Mouse (Mus musculus): ENCODE measurements around the gene Sprr2d. TPM values are rescaled to one million over a fixed set of nuclear protein-coding genes. Genes with fewer than 3 reads are reported as not detected.

The Sprr2d gene
- not detected in 2 replicates for polyA plus RNA-seq (2015; fragmentation: Nextera tagmentation; extraction: Ambion mirVana)

DNA sequence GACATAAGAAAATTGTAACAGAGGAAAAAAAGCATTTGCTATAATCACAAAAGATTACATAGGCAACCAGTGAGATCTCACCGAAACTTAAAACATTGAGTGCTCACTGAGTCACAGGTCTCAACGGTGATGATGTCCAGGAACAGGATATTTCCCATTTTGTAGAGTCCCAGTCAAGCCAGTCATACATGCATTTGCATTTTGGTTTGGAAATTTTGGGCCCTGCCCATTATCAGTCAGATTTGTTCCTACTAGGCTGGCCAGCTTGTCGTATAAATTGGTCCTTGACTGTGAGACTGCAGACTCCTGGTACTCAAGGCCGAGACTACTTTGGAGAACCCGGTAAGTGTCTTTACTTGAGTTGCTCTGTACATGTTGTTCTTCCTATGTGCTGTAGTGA, at the start of gene Sprr2d:
TSS of gene Sprr2d (plus strand) at position 301 of the 400 bp plus-strand sequence.
- H3K9me3 ChIP-seq (replicated peaks; ENCODE audit: low read length): no peaks in the 10 kb centered on the region
- H3K27ac ChIP-seq: no peak within 1 kb of the TSS
- H3K27me3 ChIP-seq (ENCODE audit: insufficient read depth, low read length): no peaks in the 10 kb centered on the region
- no peak for ATAC-seq (replicated peaks; ENCODE audit: low FRiP score, low read depth)
- no peaks in the 10 kb centered on the region for H3K36me3 ChIP-seq (ENCODE audit: insufficient read depth, low read length)
- no peak for TF ChIP-seq CTCF (IDR thresholded peaks at IDR 0.05; ENCODE audit: low read depth)
- no peak within 1 kb of the TSS for H3K4me3 ChIP-seq (replicated peaks; ENCODE audit: low read depth, low read length)
- WGBS: 95% methylated on average over 5 of the region's 5 CpGs
- no peak within 1 kb of the TSS for H3K9ac ChIP-seq (ENCODE audit: low read depth, low read length)
- H3K4me1 ChIP-seq (replicated peaks; ENCODE audit: insufficient read depth, low read length): no peaks in the 10 kb centered on the region
- no peak for DNase-seq (ENCODE audit: low spot score)
- H3K4me2 ChIP-seq (ENCODE audit: low read length): no peak within 1 kb of the TSS

DNA sequence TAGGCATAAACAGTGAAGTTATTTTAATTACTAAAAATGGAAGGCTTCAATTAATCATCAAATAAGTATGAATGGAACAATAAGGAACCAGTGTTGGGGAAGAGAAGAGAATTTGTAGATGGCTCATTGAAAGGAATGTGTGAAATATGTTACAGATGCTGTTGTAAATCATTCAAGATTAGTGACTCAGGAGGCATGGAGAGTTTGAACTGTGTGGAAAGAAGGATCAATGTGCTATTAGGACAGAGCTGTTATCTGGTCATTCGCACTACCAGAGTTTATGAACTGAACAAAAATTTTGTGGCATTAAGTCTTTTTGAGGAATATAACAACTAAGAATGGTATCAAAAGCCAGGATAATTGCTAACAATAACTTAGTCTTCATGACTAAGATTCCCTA, 31.5 kb upstream of the Sprr2d start:
- H3K4me3 ChIP-seq (replicated peaks; ENCODE audit: low read depth, low read length): no peak overlapping the region
- no peaks in the 10 kb centered on the region for H3K9me3 ChIP-seq (replicated peaks; ENCODE audit: low read length)
- H3K9ac ChIP-seq (ENCODE audit: low read depth, low read length): no peak overlapping the region
- no peak overlapping the region for H3K27ac ChIP-seq
- DNase-seq (ENCODE audit: low spot score) (no peak), ATAC-seq (replicated peaks; ENCODE audit: low FRiP score, low read depth) (no peak)
- WGBS: 89% methylated on average over 1 of the region's 1 CpGs
- H3K36me3 ChIP-seq (ENCODE audit: insufficient read depth, low read length): no peaks in the 10 kb centered on the region
- H3K27me3 ChIP-seq (ENCODE audit: insufficient read depth, low read length): no peaks in the 10 kb centered on the region
- H3K4me1 ChIP-seq (replicated peaks; ENCODE audit: insufficient read depth, low read length): no peaks in the 10 kb centered on the region
- no peak overlapping the region for H3K4me2 ChIP-seq (ENCODE audit: low read length)
- no peak for TF ChIP-seq CTCF (IDR thresholded peaks at IDR 0.05; ENCODE audit: low read depth)

DNA sequence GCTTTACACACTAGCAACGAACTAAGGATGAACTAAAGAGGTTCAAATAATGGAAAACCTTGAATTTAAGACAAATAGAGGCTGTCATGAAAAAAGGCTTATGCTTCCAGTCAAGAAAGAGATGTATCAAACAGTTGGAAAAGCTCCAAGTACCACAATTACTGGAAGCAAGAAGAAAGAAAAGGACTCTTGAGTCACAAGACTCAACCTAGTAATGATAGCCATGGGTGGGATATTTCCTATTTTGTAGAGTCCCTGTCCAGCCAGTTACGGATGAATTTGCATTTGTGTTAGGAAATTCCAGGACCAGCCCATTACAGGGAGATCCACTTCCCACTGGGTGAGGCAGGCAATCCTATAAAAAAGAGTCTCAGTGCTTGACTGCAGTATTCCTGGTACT, 22.6 kb upstream of the Sprr2d start, which contains the start of gene Sprr2b:
TSS of gene Sprr2b (plus strand) at position 301 of the 400 bp plus-strand sequence.
- 79% methylated on average over 2 of the region's 2 CpGs for WGBS
- H3K27ac ChIP-seq: no peak within 1 kb of the TSS
- H3K36me3 ChIP-seq (ENCODE audit: insufficient read depth, low read length): no peaks in the 10 kb centered on the region
- no peaks in the 10 kb centered on the region for H3K27me3 ChIP-seq (ENCODE audit: insufficient read depth, low read length)
- no peak for TF ChIP-seq CTCF (IDR thresholded peaks at IDR 0.05; ENCODE audit: low read depth)
- DNase-seq (ENCODE audit: low spot score) (no peak), ATAC-seq (replicated peaks; ENCODE audit: low FRiP score, low read depth) (no peak)
- H3K4me3 ChIP-seq (replicated peaks; ENCODE audit: low read depth, low read length): no peak within 1 kb of the TSS
- H3K4me1 ChIP-seq (replicated peaks; ENCODE audit: insufficient read depth, low read length): no peaks in the 10 kb centered on the region
- no peaks in the 10 kb centered on the region for H3K9me3 ChIP-seq (replicated peaks; ENCODE audit: low read length)
- no peak within 1 kb of the TSS for H3K9ac ChIP-seq (ENCODE audit: low read depth, low read length)
- no peak within 1 kb of the TSS for H3K4me2 ChIP-seq (ENCODE audit: low read length)

DNA sequence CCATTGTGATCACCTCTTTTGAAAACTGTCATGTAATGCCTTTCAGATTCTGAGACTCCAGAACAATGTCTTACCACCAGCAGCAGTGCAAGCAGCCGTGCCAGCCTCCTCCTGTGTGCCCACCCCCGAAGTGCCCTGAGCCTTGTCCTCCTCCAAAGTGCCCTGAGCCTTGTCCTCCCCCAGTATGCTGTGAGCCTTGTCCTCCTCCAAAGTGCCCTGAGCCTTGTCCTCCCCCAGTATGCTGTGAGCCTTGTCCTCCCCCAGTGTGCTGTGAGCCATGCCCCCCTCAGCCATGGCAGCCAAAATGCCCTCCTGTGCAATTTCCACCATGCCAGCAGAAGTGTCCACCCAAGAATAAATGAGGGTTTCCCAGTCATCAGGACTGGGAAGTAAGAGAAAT, 21.6 kb upstream of the Sprr2d start:
- Histone ChIP-seq H3K4me3 (replicated peaks; ENCODE audit: low read depth, low read length) (no peak overlapping the region), H3K36me3 (ENCODE audit: insufficient read depth, low read length) (no peaks in the 10 kb centered on the region), H3K4me2 (ENCODE audit: low read length) (no peak overlapping the region), H3K4me1 (replicated peaks; ENCODE audit: insufficient read depth, low read length) (no peaks in the 10 kb centered on the region), H3K27ac (no peak overlapping the region), H3K27me3 (ENCODE audit: insufficient read depth, low read length) (no peaks in the 10 kb centered on the region), H3K9ac (ENCODE audit: low read depth, low read length) (no peak overlapping the region), H3K9me3 (replicated peaks; ENCODE audit: low read length) (no peaks in the 10 kb centered on the region)
- 46% methylated on average over 2 of the region's 2 CpGs for WGBS
- ATAC-seq (replicated peaks; ENCODE audit: low FRiP score, low read depth) (peak; percentile 87), DNase-seq (ENCODE audit: low spot score) (peak; percentile 51)
- TF ChIP-seq CTCF (IDR thresholded peaks at IDR 0.05; ENCODE audit: low read depth): no peak

DNA sequence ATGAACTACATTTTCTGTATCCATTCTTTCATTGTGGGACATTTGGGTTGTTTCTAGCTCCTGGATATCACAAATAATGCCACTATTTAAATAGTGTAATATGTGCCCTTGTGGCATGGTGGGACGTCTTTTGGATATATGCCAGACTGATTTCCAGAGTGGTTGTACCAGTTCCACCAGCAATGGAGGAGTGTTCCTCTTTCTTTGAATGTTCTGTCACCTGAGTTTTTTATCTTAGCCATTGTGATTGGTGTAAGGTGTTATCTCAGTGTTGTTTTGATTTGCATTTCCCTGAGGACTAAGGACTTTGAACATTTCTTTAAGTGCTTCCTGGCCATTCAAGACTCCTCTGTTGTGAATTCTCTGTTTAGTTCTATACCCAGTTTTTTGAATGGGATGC, 2.7 kb upstream of the Sprr2d start:
- ATAC-seq (replicated peaks; ENCODE audit: low FRiP score, low read depth): no peak
- Histone ChIP-seq H3K36me3 (ENCODE audit: insufficient read depth, low read length) (no peaks in the 10 kb centered on the region), H3K9ac (ENCODE audit: low read depth, low read length) (no peak overlapping the region), H3K27me3 (ENCODE audit: insufficient read depth, low read length) (no peaks in the 10 kb centered on the region), H3K4me3 (replicated peaks; ENCODE audit: low read depth, low read length) (no peak overlapping the region), H3K9me3 (replicated peaks; ENCODE audit: low read length) (no peaks in the 10 kb centered on the region), H3K27ac (no peak overlapping the region), H3K4me2 (ENCODE audit: low read length) (no peak overlapping the region), H3K4me1 (replicated peaks; ENCODE audit: insufficient read depth, low read length) (no peaks in the 10 kb centered on the region)
- TF ChIP-seq CTCF (IDR thresholded peaks at IDR 0.05; ENCODE audit: low read depth): no peak
- 65% methylated on average over 1 of the region's 1 CpGs for WGBS
- DNase-seq (ENCODE audit: low spot score): no peak

DNA sequence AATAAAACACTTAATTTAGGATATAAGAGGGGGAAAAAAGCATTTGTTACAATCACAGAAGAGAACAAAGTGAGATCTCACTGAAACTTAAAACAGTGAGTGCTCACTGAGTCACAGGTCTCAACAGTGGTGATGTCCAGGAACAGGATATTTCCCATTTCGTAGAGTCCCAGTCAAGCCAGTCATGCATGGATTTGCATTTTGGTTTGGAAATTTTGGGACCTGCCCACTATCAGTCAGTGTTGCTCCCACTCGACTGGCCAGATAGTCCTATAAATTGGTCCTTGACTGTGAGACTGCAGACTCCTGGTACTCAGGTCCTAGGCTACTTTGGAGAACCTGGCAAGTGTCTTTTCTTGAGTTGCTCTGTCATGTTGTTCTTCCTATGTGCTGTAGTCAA, 12.9 kb downstream of the Sprr2d start, which contains the start of gene Sprr2e:
TSS of gene Sprr2e (plus strand) at position 301 of the 400 bp plus-strand sequence.
- no peaks in the 10 kb centered on the region for H3K4me1 ChIP-seq (replicated peaks; ENCODE audit: insufficient read depth, low read length)
- no peaks in the 10 kb centered on the region for H3K27me3 ChIP-seq (ENCODE audit: insufficient read depth, low read length)
- WGBS: 72% methylated on average over 2 of the region's 2 CpGs
- no peaks in the 10 kb centered on the region for H3K9me3 ChIP-seq (replicated peaks; ENCODE audit: low read length)
- TF ChIP-seq CTCF (IDR thresholded peaks at IDR 0.05; ENCODE audit: low read depth): no peak
- H3K27ac ChIP-seq: no peak within 1 kb of the TSS
- ATAC-seq (replicated peaks; ENCODE audit: low FRiP score, low read depth) (no peak), DNase-seq (ENCODE audit: low spot score) (no peak)
- H3K4me2 ChIP-seq (ENCODE audit: low read length): no peak within 1 kb of the TSS
- no peak within 1 kb of the TSS for H3K9ac ChIP-seq (ENCODE audit: low read depth, low read length)
- no peak within 1 kb of the TSS for H3K4me3 ChIP-seq (replicated peaks; ENCODE audit: low read depth, low read length)
- H3K36me3 ChIP-seq (ENCODE audit: insufficient read depth, low read length): no peaks in the 10 kb centered on the region

DNA sequence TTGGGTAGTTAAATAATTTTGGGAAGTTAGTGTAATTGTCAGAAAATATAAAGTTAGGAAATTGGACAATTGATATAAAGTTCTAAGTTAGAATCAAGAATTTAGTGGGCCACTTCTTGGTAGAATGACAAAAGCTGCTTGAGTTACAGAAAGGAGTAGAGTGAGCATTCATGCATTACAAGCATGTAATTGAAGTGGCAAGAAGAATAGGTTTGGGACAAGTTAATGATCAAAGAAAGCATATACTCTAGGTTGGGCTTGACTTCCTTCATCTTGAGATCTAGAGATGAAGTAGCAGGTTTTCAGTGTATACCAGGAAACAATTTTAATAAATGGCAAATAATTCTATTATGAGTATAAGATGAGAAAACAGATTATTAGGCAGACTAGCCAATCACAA, 22.7 kb downstream of the Sprr2d start:
- Histone ChIP-seq H3K4me3 (replicated peaks; ENCODE audit: low read depth, low read length) (no peak overlapping the region), H3K4me1 (replicated peaks; ENCODE audit: insufficient read depth, low read length) (no peaks in the 10 kb centered on the region), H3K9ac (ENCODE audit: low read depth, low read length) (no peak overlapping the region), H3K27me3 (ENCODE audit: insufficient read depth, low read length) (no peaks in the 10 kb centered on the region), H3K4me2 (ENCODE audit: low read length) (no peak overlapping the region), H3K36me3 (ENCODE audit: insufficient read depth, low read length) (no peaks in the 10 kb centered on the region), H3K9me3 (replicated peaks; ENCODE audit: low read length) (no peaks in the 10 kb centered on the region), H3K27ac (0 out of 2 replicates have a peak overlapping the region, but pooled peaks have one; percentile 32)
- DNase-seq (ENCODE audit: low spot score): peak; percentile 63
- TF ChIP-seq CTCF (IDR thresholded peaks at IDR 0.05; ENCODE audit: low read depth): no peak
- ATAC-seq (replicated peaks; ENCODE audit: low FRiP score, low read depth): no peak; the same call in 1 of the 2 replicates

Data from kidney, postnatal 0 days (tissue).